Mouse (Mus musculus) Patski (cell line): ENCODE measurements around the gene Mctp2. TPM values are rescaled to one million over a fixed set of nuclear protein-coding genes. Genes with fewer than 3 reads are reported as not detected.
A peak's percentile ranks its signal among the peaks of the same experiment; 100 is the strongest.

ENCODE experiments used
- ATAC-seq: fragments of 100-300 bp; one replicate; pipeline ENCODE4 v1.8.0; 2021
- CTCF ChIA-PET: fragments of 350-600 bp; sonication (Branson Sonifier 250); formaldehyde crosslinking; loops from one replicate; lab custom pipeline; 2022; ENCODE audit warnings: inconsistent platforms; lab: Charles Lee
- POLR2A ChIA-PET: fragments of 350-600 bp; sonication (Branson Sonifier 250); formaldehyde crosslinking; loops from one replicate; lab custom pipeline; 2022; ENCODE audit warnings: antibody characterized with exemption, inconsistent platforms; lab: Charles Lee
- DNase-seq: peaks from one replicate; pipeline ENCODE4 v3.0.0-alpha.2; 2011; ENCODE audit warnings: low read depth, low spot score
- H3K27me3 ChIP-seq: fragments of 371-371 bp; one replicate; pipeline ENCODE4 v1.5.1; 2021
- CTCF ChIP-seq: fragments of 100-300 bp; IDR thresholded peaks from one replicate; pipeline ENCODE4 v1.5.1; 2021
- in situ Hi-C: fragments of 300-500 bp; cut with MboI; formaldehyde crosslinking; loops from 3 replicates; pipeline ENCODE4 v1.11.1; 2018; ENCODE audit warnings: low pct_unique_long_range_greater_than_20kb, mixed read lengths
- polyA plus RNA-seq: library from polyadenylated mRNA; unstranded; gene quantifications from one replicate; pipeline ENCODE4 v1.2.3, GENCODE M21; 2021

Mctp2 gene
- polyA plus RNA-seq, 1 experiment from 2014 or later = 1.4 TPM

DNA sequence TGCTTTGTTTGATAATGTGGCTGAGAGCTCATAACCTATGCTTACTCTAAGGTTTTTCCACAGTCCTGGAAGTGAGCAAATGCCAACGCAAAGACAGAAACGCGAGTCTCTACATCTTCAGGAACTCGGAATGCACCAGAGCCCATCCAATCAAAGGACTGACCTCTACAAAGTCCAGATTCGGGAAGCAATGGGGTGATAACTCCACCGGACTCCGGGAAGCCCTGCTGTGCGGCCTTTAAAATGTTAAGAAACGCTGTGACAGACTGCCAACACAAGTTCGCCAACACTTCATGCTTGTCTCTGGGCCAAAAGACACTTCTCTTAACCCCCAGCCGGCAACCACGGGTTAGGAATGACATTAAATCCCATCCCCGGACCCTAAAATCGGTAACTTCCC lies 437 bp downstream of the Mctp2 start:
- TF ChIP-seq CTCF = no peak
- DNase-seq (no peak), ATAC-seq (peak; percentile 52)
- POLR2A ChIA-PET = no interaction called here
- CTCF ChIA-PET = interaction anchor here (0.9 to 1.4 kb wide), 3 partner anchors 13 to 66 kb away, joined by 3 to 4 read pairs (median 4); no protein-coding TSS in a partner anchor
- in situ Hi-C loops = no loop called here
- peaks cover 13% of the 10 kb centered on the region for H3K27me3 ChIP-seq

- ChIA-PET CTCF (no interaction called here), POLR2A (no interaction called here)
- in situ Hi-C loops = no loop called here
- peak; percentile 21 for TF ChIP-seq CTCF
- DNase-seq = no peak
- ATAC-seq = no peak
- H3K27me3 ChIP-seq = peaks cover 3% of the 10 kb centered on the region
Observed at GRCm38 (mm10) chr7:72301667-72302066, 4.7 kb downstream of the Mctp2 start.

DNA sequence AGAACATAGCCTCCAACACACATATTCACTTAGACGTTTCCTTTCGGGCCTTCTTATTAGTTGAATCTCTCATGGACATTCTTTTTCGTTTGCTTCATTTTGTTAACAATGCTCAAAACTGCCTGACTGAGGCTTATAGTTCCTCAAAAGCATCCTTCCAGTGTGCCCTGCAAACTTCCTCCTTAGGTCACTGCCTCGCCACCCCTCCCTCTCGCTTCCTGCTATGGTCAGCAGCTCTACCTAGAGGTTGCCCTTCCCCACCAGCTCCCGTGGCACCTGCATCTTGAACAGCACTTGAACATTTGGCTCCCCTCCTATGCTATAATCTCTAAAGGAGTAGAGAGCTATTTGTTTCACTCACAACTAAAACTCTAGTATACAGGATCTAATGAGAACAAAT lies 6.7 kb downstream of the Mctp2 start:
- CTCF ChIA-PET = no interaction called here
- DNase-seq (no peak), ATAC-seq (no peak)
- H3K27me3 ChIP-seq = no peaks in the 10 kb centered on the region
- POLR2A ChIA-PET = no interaction called here
- in situ Hi-C loops = no loop called here
- no peak for TF ChIP-seq CTCF

DNA sequence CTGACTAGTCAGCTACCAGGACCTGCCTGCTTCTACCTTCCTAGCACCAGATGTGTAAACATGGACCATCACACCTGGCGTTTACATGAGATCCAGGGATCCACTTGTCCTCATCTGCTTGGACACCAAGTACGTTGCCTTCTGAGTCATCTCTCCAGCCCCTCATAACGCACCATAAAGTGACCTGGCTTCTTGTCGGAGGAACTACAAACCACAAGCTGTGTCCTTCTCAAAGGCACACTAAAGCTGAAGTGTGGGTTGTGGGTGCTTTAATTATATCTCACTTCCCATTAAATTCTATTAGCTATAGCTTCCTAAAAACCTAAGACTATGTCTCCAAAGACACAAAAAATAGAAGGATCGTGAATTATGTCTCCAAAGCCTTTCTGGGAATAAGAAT lies 9.4 kb downstream of the Mctp2 start:
- POLR2A ChIA-PET = no interaction called here

GRCm38 (mm10) chr7:72296171-72296570 lies 10.2 kb downstream of the Mctp2 start:
- in situ Hi-C loops = no loop called here
- no peaks in the 10 kb centered on the region for H3K27me3 ChIP-seq
- POLR2A ChIA-PET = no interaction called here
- ATAC-seq (peak; percentile 62), DNase-seq (peak; percentile 15)
- no peak for TF ChIP-seq CTCF
- CTCF ChIA-PET = interaction anchor here (0.7 to 1.6 kb wide), 3 partner anchors 11 to 86 kb away, joined by 3 read pairs; no protein-coding TSS in a partner anchor

More for the DNA sequence above, 9.4 kb downstream of the Mctp2 start:
- in situ Hi-C loops = no loop called here
- CTCF ChIA-PET = interaction anchor here (1.3 to 1.6 kb wide), 2 partner anchors 10 to 28 kb away, joined by 3 read pairs; no protein-coding TSS in a partner anchor
- DNase-seq (no peak), ATAC-seq (no peak)
- H3K27me3 ChIP-seq = no peaks in the 10 kb centered on the region
- no peak for TF ChIP-seq CTCF

DNA sequence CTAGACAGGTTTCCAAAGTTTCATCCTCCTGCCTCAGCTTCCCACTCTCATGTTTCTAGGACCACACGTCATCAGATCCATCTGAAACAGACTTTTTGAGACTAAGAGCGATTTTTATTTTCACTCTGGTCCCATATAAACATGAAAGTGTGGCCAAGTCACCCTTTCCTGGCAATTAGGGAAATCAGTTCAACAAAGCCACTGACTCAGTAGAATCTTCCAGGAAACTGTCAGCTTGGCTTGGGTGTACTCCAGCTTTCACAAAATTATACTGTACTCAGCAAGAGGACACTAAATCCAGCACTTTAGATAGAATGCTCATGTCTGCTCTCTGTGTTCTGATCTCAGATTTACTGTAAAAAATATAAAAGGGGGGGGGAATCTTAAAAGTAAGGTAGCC lies 11.5 kb downstream of the Mctp2 start:
- ATAC-seq (no peak), DNase-seq (no peak)
- in situ Hi-C loops = no loop called here
- H3K27me3 ChIP-seq = no peaks in the 10 kb centered on the region
- CTCF ChIA-PET = no interaction called here
- POLR2A ChIA-PET = no interaction called here
- TF ChIP-seq CTCF = no peak

DNA sequence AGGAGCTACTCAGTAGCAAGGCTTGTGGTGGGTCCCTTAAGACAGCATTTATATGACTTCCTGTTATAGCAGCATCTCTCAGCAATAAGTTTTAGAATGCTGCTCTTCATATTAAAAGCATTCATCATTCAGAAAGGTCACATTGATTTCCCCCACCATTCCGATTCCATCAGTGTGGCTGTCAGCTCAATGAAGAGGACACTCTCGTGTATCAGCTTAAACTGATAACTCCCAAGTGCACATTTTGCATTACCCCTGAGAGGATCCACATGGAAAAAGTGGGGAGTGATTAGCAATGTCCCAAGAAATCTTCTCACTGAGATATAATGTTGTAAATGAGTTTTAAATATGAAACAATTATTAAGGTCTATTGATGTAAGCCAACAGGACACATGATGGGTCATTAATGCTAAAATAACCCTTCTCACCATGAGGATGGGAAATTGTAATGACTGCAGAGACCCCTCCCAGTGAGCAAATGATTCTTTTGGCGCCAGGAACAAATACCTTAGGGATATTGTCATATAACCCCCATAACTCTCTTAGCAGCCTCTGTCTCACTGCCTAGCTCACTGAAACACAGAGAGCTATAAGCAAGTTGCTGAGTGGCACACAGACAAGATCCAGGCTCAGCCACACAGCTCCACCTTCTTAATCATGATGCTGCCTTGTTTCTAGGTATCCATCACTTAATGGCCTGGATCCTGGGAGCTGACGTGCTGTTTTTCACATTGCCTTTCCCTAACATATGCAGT lies 12.4 kb downstream of the Mctp2 start:
- no peak for TF ChIP-seq CTCF
- in situ Hi-C loops = no loop called here
- ChIA-PET CTCF (no interaction called here), POLR2A (no interaction called here)
- H3K27me3 ChIP-seq = no peaks in the 10 kb centered on the region
- ATAC-seq (no peak), DNase-seq (no peak)

- ChIA-PET POLR2A (no interaction called here), CTCF (no interaction called here)
- no peak for ATAC-seq
- no peak for TF ChIP-seq CTCF
- in situ Hi-C loops = no loop called here
- no peaks in the 10 kb centered on the region for H3K27me3 ChIP-seq
- no peak for DNase-seq
Observed at GRCm38 (mm10) chr7:72292232-72292913, 14.0 kb downstream of the Mctp2 start.

DNA sequence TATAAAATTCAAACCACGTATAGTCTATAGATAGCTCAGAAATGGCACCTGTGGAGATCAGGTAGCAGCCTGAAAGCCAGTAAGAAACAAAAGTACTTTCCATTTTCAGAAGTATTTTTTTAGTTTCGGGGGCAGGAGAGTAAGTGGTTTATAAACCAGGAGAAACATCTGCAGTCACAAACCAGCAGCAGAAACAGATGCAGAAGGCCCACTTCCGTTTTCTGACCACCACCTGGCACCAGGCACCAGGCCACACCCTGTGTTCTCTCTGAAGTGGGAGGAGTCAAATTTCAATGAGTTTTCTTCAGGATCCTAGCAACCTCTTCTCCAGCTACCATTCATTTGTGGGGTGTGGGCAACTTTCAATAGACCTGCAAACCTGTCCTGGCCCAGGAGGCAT lies 25.7 kb downstream of the Mctp2 start:
- CTCF ChIA-PET = interaction anchor here (1.0 kb wide), 1 partner anchor 49 kb away, joined by 3 read pairs; no protein-coding TSS in a partner anchor
- in situ Hi-C loops = no loop called here
- no peak for DNase-seq
- no peak for TF ChIP-seq CTCF
- POLR2A ChIA-PET = no interaction called here
- no peak for ATAC-seq
- no peaks in the 10 kb centered on the region for H3K27me3 ChIP-seq

GRCm38 (mm10) chr7:72278412-72278811 lies 28.0 kb downstream of the Mctp2 start:
- ATAC-seq (no peak), DNase-seq (no peak)
- H3K27me3 ChIP-seq = peaks cover under 1% of the 10 kb centered on the region
- in situ Hi-C loops = no loop called here
- no peak for TF ChIP-seq CTCF
- POLR2A ChIA-PET = interaction anchor here (0.7 kb wide), 1 partner anchor 1568 kb away, joined by 3 read pairs; no protein-coding TSS in a partner anchor
- CTCF ChIA-PET = no interaction called here

DNA sequence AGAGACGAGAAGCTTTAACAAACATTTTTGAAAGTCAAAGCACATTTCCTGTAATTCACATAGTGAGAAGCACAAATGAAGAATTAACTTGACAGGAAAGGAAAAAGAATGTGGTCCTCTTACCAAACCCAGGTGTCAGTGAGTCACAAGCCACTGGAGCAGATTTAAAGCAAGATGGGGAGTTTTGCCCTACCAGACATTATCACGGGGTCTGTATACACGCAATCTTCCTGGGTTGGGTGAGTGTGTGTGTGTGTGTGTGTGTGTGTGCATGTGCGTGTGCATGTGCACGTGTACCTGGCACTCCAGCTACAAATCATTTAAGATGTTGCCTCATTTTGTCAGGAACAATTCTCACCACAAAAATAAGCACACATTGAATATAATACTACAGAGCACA lies 30.9 kb downstream of the Mctp2 start:
- TF ChIP-seq CTCF = no peak
- ATAC-seq = no peak
- peaks cover 4% of the 10 kb centered on the region for H3K27me3 ChIP-seq
- POLR2A ChIA-PET = no interaction called here
- in situ Hi-C loops = no loop called here
- no peak for DNase-seq
- CTCF ChIA-PET = no interaction called here
